Mouse (Mus musculus) fat pad, adult 2 months (tissue): ENCODE data around the gene Inpp5a.
"Not testable (repeated sequence)": the region's sequence is repeated elsewhere in the genome, so short reads cannot be mapped to it uniquely, and the experiment has no call there.

Source experiments
- DNase-seq: peaks from one replicate; pipeline ENCODE4 v3.0.0-alpha.2; 2011; ENCODE audit warnings: low read depth, low spot score; ENCODE audit errors: extremely low read depth

Inpp5a gene

GRCm38 (mm10) chr7:139399572-139399971 lies 10.7 kb downstream of the Inpp5a start:
- DNase-seq: no peak

DNA sequence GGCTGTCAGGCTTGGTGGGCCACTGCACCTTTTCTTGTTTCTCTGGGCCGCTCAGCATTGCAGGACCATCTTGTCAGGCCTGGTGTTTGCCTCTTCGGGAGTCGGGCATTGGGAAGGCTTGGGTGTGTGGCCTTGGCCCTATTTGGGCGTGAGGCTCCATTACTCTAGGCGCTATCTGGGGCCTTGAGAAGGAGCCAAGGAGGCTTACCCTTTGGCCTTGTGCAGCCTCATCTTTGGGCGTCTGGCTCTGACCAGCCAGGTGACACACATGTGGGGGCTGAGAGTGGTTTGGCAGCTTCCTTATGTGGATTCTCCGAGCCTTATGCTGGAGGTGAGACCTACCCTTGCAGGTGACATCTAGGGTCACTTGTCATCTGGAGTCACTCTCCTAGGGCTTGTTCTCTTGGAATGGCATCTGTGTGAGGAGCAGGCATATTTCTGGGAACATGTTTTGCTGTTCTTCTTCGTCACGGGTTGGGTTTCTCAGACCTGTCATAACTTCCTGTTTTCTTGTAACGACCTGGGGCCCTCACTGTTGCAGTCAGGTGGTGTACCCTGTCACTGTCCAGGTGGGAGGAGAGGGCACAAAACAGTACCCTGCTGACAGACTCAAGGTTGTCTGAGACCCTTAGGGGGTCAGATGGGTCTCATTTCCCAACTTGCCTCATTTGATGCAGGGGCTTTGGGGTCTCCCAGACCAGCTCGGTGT lies 11.2 kb downstream of the Inpp5a start:
- no peak for DNase-seq

DNA sequence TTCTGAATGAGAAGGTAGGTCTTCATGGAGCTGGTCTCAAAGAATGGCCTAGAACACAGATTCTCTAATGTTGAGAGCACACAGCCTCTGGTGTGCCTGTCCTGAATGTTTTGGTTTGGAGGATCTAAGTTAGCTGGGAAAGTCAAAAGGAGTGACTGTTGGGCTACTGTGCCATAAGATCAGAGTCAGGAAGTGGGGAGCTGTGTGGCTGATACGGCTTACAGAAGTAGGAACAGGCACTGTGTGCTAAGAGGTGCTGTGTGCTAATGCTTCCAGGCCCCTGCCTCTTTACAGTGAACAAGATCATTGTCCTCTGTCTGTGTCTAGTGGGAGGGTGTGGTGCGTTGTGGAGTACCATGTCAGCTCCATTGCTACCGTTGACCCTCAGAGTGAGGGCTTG lies 12.0 kb downstream of the Inpp5a start:
- DNase-seq: no peak

GRCm38 (mm10) chr7:139401791-139402190 lies 12.9 kb downstream of the Inpp5a start:
- DNase-seq: no peak

GRCm38 (mm10) chr7:139402721-139403120 lies 13.8 kb downstream of the Inpp5a start:
- no peak for DNase-seq

DNA sequence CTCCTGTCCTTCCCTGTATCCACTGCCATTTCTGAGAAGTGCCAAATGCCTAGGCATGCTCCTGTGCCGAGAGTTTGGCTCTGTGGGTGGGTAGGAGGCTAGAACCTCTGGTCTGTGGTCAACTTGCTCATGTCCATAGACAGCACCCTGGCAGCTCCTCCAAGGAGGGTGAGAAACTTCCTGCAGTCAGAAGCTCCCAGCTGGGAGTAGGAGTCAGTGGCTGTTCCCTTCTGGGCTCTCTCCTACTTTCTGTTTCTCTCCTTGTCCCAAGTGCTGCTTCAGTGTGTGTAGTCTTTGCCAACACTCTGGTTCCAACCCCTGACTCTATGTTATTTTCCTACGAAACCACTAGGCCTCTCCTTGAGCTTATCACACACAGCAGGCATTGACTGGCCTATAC lies 17.7 kb downstream of the Inpp5a start:
- DNase-seq: no peak

- DNase-seq: no peak
Observed at GRCm38 (mm10) chr7:139407966-139408365, 19.1 kb downstream of the Inpp5a start.

- DNase-seq: no peak
Observed at GRCm38 (mm10) chr7:139409903-139410302, 21.0 kb downstream of the Inpp5a start.

DNA sequence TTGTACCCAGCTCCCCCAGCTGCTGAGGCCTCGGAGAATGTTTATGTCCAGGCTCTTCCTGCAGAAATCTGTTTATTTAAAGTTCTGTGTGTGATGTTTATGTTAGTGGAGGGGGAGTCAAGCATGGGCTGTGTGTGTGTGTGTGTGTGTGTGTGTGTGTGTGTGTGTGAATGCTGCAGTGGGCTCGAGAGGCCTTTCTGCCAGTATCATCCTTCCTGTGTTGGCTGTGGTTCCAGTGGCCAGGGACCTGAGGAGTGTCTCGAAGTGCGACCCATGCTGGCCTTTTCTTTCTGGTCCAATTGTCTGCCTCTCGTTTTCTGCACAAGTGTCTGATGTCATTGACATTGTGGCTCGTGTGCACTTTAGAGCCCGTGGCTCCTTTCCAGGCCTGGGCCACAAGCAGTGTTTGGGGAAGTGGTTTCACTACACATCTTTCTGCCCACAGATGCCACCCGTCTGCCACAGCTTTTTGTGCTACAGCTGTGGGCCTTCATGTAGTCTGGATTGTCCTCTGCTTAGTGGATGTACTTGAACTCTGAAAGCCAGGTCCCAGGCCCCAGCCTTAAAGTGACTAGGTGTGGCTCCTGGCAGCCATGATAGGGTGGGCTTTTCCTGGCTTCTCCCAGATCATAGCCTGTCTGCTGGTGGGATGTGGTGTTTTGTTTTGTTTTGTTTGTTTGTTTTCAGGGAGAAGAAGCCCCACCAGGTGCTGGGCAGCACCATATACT lies 23.5 kb downstream of the Inpp5a start:
- no peak for DNase-seq

- no peak for DNase-seq
Observed at GRCm38 (mm10) chr7:139413400-139413799, 24.5 kb downstream of the Inpp5a start.

GRCm38 (mm10) chr7:139415616-139416225 lies 26.8 kb downstream of the Inpp5a start:
- no peak for DNase-seq

DNA sequence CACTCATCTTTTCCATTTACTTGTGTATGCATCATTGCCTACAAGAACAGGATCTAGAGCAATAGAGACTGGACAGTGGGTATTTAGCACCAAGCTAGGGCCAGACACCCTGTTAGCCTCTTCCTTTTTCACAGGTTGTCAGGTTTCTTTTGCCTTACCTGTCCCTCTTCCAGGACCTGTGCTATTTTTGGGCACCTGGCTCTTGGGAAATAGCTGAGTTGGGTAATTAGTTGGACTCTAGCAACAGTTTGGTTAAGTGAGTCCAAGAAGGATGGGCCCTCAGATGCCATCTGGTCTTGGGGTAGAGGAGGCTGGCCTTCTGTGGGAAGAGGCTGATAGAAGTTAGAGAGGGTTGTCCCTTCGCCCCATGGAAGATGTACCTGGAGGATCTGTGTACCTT lies 29.5 kb downstream of the Inpp5a start:
- no peak for DNase-seq

GRCm38 (mm10) chr7:139422827-139423226 lies 33.9 kb downstream of the Inpp5a start:
- no peak for DNase-seq

- DNase-seq: no peak
Observed at GRCm38 (mm10) chr7:139434095-139434830, 45.4 kb downstream of the Inpp5a start.

DNA sequence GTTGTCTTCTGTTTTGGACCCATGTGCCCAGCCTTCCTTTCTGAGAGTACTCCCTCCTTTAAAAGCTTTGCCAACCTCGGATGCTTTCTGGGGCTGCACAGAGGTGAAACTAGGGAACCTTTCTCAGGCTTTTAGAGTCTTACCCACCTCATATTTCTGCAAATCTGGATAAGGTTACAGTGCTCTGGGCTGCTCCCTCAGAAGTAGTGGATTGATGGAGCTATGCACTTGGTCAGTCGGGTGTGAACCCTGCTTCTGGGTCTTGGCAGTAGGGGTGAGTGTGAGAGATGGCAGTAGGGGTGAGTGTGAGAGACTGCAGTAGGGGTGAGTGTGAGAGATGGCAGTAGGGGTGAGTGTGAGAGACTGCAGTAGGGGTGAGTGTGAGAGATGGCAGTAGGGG lies 46.0 kb downstream of the Inpp5a start:
- not testable (repeated sequence) for DNase-seq

DNA sequence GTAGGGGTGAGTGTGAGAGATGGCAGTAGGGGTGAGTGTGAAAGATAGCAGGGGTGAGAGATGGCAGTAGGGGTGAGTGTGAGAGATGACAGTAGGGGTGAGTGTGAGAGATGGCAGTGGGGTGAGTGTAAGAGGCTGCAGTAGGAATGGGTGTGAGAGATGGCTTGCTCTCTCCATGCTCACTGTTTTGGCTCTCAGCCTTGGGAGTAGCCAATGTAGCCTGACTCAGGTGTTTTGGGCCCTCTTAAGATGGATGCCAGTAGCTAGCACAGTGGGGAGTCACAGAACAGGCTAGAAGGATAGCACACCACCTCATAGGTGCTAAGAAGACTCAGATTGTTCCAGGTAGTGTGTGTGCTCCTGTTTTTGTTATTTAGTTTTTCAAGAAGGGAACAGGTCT lies 46.8 kb downstream of the Inpp5a start:
- no peak for DNase-seq

- no peak for DNase-seq
Observed at GRCm38 (mm10) chr7:139436951-139437350, 48.0 kb downstream of the Inpp5a start.

- no peak for DNase-seq
Observed at GRCm38 (mm10) chr7:139437471-139437870, 48.6 kb downstream of the Inpp5a start.

- no peak for DNase-seq
Observed at GRCm38 (mm10) chr7:139437926-139438600, 49.2 kb downstream of the Inpp5a start.

- no peak for DNase-seq
Observed at GRCm38 (mm10) chr7:139438601-139438945, 49.7 kb downstream of the Inpp5a start.

GRCm38 (mm10) chr7:139439031-139439430 lies 50.1 kb downstream of the Inpp5a start:
- no peak for DNase-seq
